Mouse (Mus musculus) spleen, adult 2 months (tissue): ENCODE data around the gene Mrpl36.

Source experiments
- CTCF ChIP-seq: fragments of 200-500 bp; IDR thresholded peaks from 2 replicates; pipeline ENCODE4 v1.5.1; 2011; ENCODE audit warnings: mild to moderate bottlenecking, inconsistent platforms; ENCODE audit not compliant: insufficient read depth, insufficient read length, insufficient replicate concordance; ENCODE audit errors: extremely low read depth
- POLR2A ChIP-seq: fragments of 200-500 bp; IDR thresholded peaks from 2 replicates; pipeline ENCODE4 v1.6.1; 2011; ENCODE audit warnings: low read depth, low read length, inconsistent platforms

DNA sequence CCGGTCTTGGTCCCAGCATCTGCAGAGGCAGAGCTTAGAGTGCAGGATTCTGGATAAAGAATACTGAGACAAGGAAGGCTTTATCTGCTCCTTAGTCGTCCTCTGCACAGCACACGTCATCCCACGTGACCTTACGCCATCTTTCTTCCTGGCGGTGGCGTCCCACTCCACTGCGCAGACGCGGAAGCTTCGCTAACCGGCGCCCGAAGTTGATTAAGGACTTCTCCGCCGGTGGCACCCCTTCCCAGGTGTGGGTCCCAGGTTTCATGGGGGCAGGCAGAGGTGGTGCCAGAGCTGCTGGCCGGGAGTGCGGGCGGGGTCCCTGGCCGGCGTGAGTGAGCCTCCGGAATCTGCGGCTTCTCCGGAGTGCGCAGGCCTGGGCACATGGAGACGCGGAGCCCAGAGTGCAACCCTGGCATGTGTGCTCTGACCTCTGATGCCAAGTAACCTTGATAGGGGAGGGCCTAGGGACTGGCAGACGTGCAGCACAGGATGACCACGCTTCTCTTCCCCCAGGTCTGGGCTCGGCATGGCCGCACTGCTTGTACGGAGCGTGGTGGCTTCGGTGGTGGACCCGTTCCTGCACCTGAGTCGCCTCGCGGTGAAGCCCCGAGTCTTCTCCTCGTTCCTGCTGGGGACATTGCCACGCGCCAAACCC is 2.7 kb downstream of the Mrpl36 start:
- TF ChIP-seq CTCF, result no peak
- peak; percentile 5; the same call in 1 of the 2 replicates for TF ChIP-seq POLR2A
